Mouse (Mus musculus): ENCODE measurements around the gene Ovol1. TPM values are rescaled to one million over a fixed set of nuclear protein-coding genes. Genes with fewer than 3 reads are reported as not detected.

Ovol1 gene
- polyA plus RNA-seq, 1 experiment, result not detected

- Histone ChIP-seq H3ac (ENCODE audit: control insufficient read depth, insufficient read length, low read depth) (peak within 1 kb of the TSS; percentile 86), H3K79me3 (ENCODE audit: low read depth) (no peaks in the 10 kb centered on the region), H3K79me2 (ENCODE audit: control insufficient read depth, insufficient read depth) (no peaks in the 10 kb centered on the region), H3K4me3 (ENCODE audit: insufficient read depth, poor library complexity, severe bottlenecking) (peak within 1 kb of the TSS; percentile 40), H3K36me3 (ENCODE audit: control insufficient read depth, insufficient read depth) (peaks cover 4% of the 10 kb centered on the region), H3K27me3 (ENCODE audit: control insufficient read depth, insufficient read depth, insufficient read length) (no peaks in the 10 kb centered on the region)
- TF ChIP-seq CTCF (IDR thresholded peaks at IDR 0.05; ENCODE audit: control insufficient read depth, insufficient read depth, insufficient read length) (peak; percentile 96), MYOG (IDR thresholded peaks at IDR 0.05; ENCODE audit: control insufficient read depth, extremely low read depth, insufficient read length) (no peak)
Measured at GRCm38 (mm10) chr19:5567534-5568469, 7.4 kb upstream of the Ovol1 start, which contains the start of gene Ap5b1. Gene Ap5b1, plus strand, starts transcription at chr19:5568025.

GRCm38 (mm10) chr19:5567180-5567533, 6.7 kb upstream of the Ovol1 start:
- H3K27me3 ChIP-seq (ENCODE audit: control insufficient read depth, insufficient read depth, insufficient read length), result no peaks in the 10 kb centered on the region
- H3K79me3 ChIP-seq (ENCODE audit: low read depth), result no peaks in the 10 kb centered on the region
- H3K4me3 ChIP-seq (ENCODE audit: insufficient read depth, poor library complexity, severe bottlenecking), result peak overlapping the region; percentile 40
- no peaks in the 10 kb centered on the region for H3K79me2 ChIP-seq (ENCODE audit: control insufficient read depth, insufficient read depth)
- peak overlapping the region; percentile 86 for H3ac ChIP-seq (ENCODE audit: control insufficient read depth, insufficient read length, low read depth)
- TF ChIP-seq USF1 (IDR thresholded peaks at IDR 0.05; ENCODE audit: low read depth) (no peak), FOSL1 (IDR thresholded peaks at IDR 0.05; ENCODE audit: insufficient read depth, low read length, poor library complexity, severe bottlenecking) (no peak), CTCF (IDR thresholded peaks at IDR 0.05; ENCODE audit: control insufficient read depth, insufficient read depth, insufficient read length) (no peak), CEBPB (IDR thresholded peaks at IDR 0.05; ENCODE audit: low read depth) (no peak), MYOG (IDR thresholded peaks at IDR 0.05; ENCODE audit: control insufficient read depth, extremely low read depth, insufficient read length) (no peak), MAX (IDR thresholded peaks at IDR 0.05) (no peak), MYOD1 (IDR thresholded peaks at IDR 0.05; ENCODE audit: control insufficient read depth, insufficient read length, low read depth) (no peak)
- H3K36me3 ChIP-seq (ENCODE audit: control insufficient read depth, insufficient read depth), result peaks cover 4% of the 10 kb centered on the region

GRCm38 (mm10) chr19:5566316-5566715, 5.9 kb upstream of the Ovol1 start:
- H3ac ChIP-seq (ENCODE audit: control insufficient read depth, insufficient read length, low read depth), result no peak overlapping the region
- H3K27me3 ChIP-seq (ENCODE audit: control insufficient read depth, insufficient read depth, insufficient read length), result peaks cover 7% of the 10 kb centered on the region
- H3K79me2 ChIP-seq (ENCODE audit: control insufficient read depth, insufficient read depth), result no peaks in the 10 kb centered on the region
- no peaks in the 10 kb centered on the region for H3K79me3 ChIP-seq (ENCODE audit: low read depth)
- no peak for TF ChIP-seq MAX (IDR thresholded peaks at IDR 0.05)
- TF ChIP-seq CTCF (IDR thresholded peaks at IDR 0.05; ENCODE audit: control insufficient read depth, insufficient read depth, insufficient read length), result no peak
- no peak for TF ChIP-seq FOSL1 (IDR thresholded peaks at IDR 0.05; ENCODE audit: insufficient read depth, low read length, poor library complexity, severe bottlenecking)
- TF ChIP-seq CEBPB (IDR thresholded peaks at IDR 0.05; ENCODE audit: low read depth), result no peak
- TF ChIP-seq USF1 (IDR thresholded peaks at IDR 0.05; ENCODE audit: low read depth), result no peak
- TF ChIP-seq MYOG (IDR thresholded peaks at IDR 0.05; ENCODE audit: control insufficient read depth, extremely low read depth, insufficient read length), result no peak
- no peak for TF ChIP-seq MYOD1 (IDR thresholded peaks at IDR 0.05; ENCODE audit: control insufficient read depth, insufficient read length, low read depth)
- H3K36me3 ChIP-seq (ENCODE audit: control insufficient read depth, insufficient read depth), result peaks cover 4% of the 10 kb centered on the region
- H3K4me3 ChIP-seq (ENCODE audit: insufficient read depth, poor library complexity, severe bottlenecking), result no peak overlapping the region

GRCm38 (mm10) chr19:5562776-5563175, 2.3 kb upstream of the Ovol1 start:
- Histone ChIP-seq H3K27me3 (ENCODE audit: control insufficient read depth, insufficient read depth, insufficient read length) (peaks cover 41% of the 10 kb centered on the region), H3K36me3 (ENCODE audit: control insufficient read depth, insufficient read depth) (no peaks in the 10 kb centered on the region)
- TF ChIP-seq CEBPB (IDR thresholded peaks at IDR 0.05; ENCODE audit: low read depth), result no peak

GRCm38 (mm10) chr19:5561886-5562285, 1.4 kb upstream of the Ovol1 start:
- Histone ChIP-seq H3ac (ENCODE audit: control insufficient read depth, insufficient read length, low read depth) (no peak overlapping the region), H3K79me2 (ENCODE audit: control insufficient read depth, insufficient read depth) (no peaks in the 10 kb centered on the region), H3K4me3 (ENCODE audit: insufficient read depth, poor library complexity, severe bottlenecking) (no peak overlapping the region), H3K79me3 (ENCODE audit: low read depth) (no peaks in the 10 kb centered on the region), H3K36me3 (ENCODE audit: control insufficient read depth, insufficient read depth) (no peaks in the 10 kb centered on the region), H3K27me3 (ENCODE audit: control insufficient read depth, insufficient read depth, insufficient read length) (peaks cover 49% of the 10 kb centered on the region)
- no peak for TF ChIP-seq CTCF (IDR thresholded peaks at IDR 0.05; ENCODE audit: control insufficient read depth, insufficient read depth, insufficient read length)
- no peak for TF ChIP-seq MAX (IDR thresholded peaks at IDR 0.05)
- TF ChIP-seq MYOD1 (IDR thresholded peaks at IDR 0.05; ENCODE audit: control insufficient read depth, insufficient read length, low read depth), result no peak
- no peak for TF ChIP-seq CEBPB (IDR thresholded peaks at IDR 0.05; ENCODE audit: low read depth)
- no peak for TF ChIP-seq FOSL1 (IDR thresholded peaks at IDR 0.05; ENCODE audit: insufficient read depth, low read length, poor library complexity, severe bottlenecking)
- TF ChIP-seq USF1 (IDR thresholded peaks at IDR 0.05; ENCODE audit: low read depth), result no peak
- no peak for TF ChIP-seq MYOG (IDR thresholded peaks at IDR 0.05; ENCODE audit: control insufficient read depth, extremely low read depth, insufficient read length)

More at GRCm38 (mm10) chr19:5562776-5563175, 2.3 kb upstream of the Ovol1 start:
- Histone ChIP-seq H3K79me2 (ENCODE audit: control insufficient read depth, insufficient read depth) (no peaks in the 10 kb centered on the region), H3K4me3 (ENCODE audit: insufficient read depth, poor library complexity, severe bottlenecking) (no peak overlapping the region), H3K79me3 (ENCODE audit: low read depth) (no peaks in the 10 kb centered on the region), H3ac (ENCODE audit: control insufficient read depth, insufficient read length, low read depth) (no peak overlapping the region)

GRCm38 (mm10) chr19:5561252-5561790, 875 bp upstream of the Ovol1 start:
- TF ChIP-seq CEBPB (IDR thresholded peaks at IDR 0.05; ENCODE audit: low read depth), result no peak
- no peak for TF ChIP-seq USF1 (IDR thresholded peaks at IDR 0.05; ENCODE audit: low read depth)
- no peak for TF ChIP-seq MYOD1 (IDR thresholded peaks at IDR 0.05; ENCODE audit: control insufficient read depth, insufficient read length, low read depth)
- no peak for TF ChIP-seq FOSL1 (IDR thresholded peaks at IDR 0.05; ENCODE audit: insufficient read depth, low read length, poor library complexity, severe bottlenecking)
- no peak for TF ChIP-seq CTCF (IDR thresholded peaks at IDR 0.05; ENCODE audit: control insufficient read depth, insufficient read depth, insufficient read length)
- no peak for TF ChIP-seq MAX (IDR thresholded peaks at IDR 0.05)
- no peak for TF ChIP-seq MYOG (IDR thresholded peaks at IDR 0.05; ENCODE audit: control insufficient read depth, extremely low read depth, insufficient read length)
- H3K4me3 ChIP-seq (ENCODE audit: insufficient read depth, poor library complexity, severe bottlenecking), result no peak overlapping the region

More at GRCm38 (mm10) chr19:5561252-5561790, 875 bp upstream of the Ovol1 start:
- H3ac ChIP-seq (ENCODE audit: control insufficient read depth, insufficient read length, low read depth), result no peak overlapping the region
- no peaks in the 10 kb centered on the region for H3K79me3 ChIP-seq (ENCODE audit: low read depth)
- peaks cover 54% of the 10 kb centered on the region for H3K27me3 ChIP-seq (ENCODE audit: control insufficient read depth, insufficient read depth, insufficient read length)
- no peaks in the 10 kb centered on the region for H3K36me3 ChIP-seq (ENCODE audit: control insufficient read depth, insufficient read depth)
- H3K79me2 ChIP-seq (ENCODE audit: control insufficient read depth, insufficient read depth), result no peaks in the 10 kb centered on the region

Data from C2C12 (cell line).